ENCODE assay signal across 9 mouse cellular contexts in genomic region chr6:57570170-57570974, GRCm38 (mm10). TPM values are rescaled to one million over a fixed set of nuclear protein-coding genes. Genes with fewer than 3 reads are reported as not detected.
DNase-seq lines count a peak whose midpoint lies in the region; ATAC-seq and TF ChIP-seq lines count a peak whose summit lies in the region.
"Had no signal": no experiment of that assay in that cellular context is flagged by ENCODE, and none has a peak within 500 bp of the region (broad histone marks: within the 10 kb centered on the region; RNA-seq: fewer than 3 reads in every experiment).

No protein-coding gene starts in this region.

- peak; percentile 82 for TF ChIP-seq CTCF in intestine, postnatal 0 days (IDR thresholded peaks at IDR 0.05; ENCODE audit: low read depth)

- H3K36me3 ChIP-seq in intestine, postnatal 0 days (ENCODE audit: control insufficient read depth, insufficient read depth), result no peaks in the 10 kb centered on the region
- H3K36me3 ChIP-seq: heart, embryonic 13.5 days had no signal

- 0 out of 2 replicates have a peak, but pooled peaks have one; percentile 33 for ATAC-seq in intestine, postnatal 0 days

- DNase-seq in urinary bladder, postnatal 14 days (ENCODE audit: low spot score), result peak; percentile 30
- no peak for DNase-seq in urinary bladder, postnatal 10 days (ENCODE audit: low spot score)
- peak; percentile 77 for DNase-seq in brain, adult 2 months (ENCODE audit: low read depth, low spot score)
- peak; percentile 30 for DNase-seq in fibroblast of lung, adult 2 months (ENCODE audit: low read depth)
- DNase-seq in left cerebral cortex, postnatal 4 days, result peak; percentile 9
- DNase-seq in neural tube, embryonic 10.5 days (ENCODE audit: extremely low spot score, low spot score), result peak; percentile 29
- no peak for DNase-seq in ovary, adult 18-20 months (ENCODE audit: low spot score)

- H3K4me2 ChIP-seq in intestine, postnatal 0 days (replicated peaks; ENCODE audit: low read depth), result no peak overlapping the region
- H3K4me2 ChIP-seq: heart, embryonic 13.5 days had no signal

- no peak overlapping the region for H3K9ac ChIP-seq in intestine, postnatal 0 days (ENCODE audit: low read depth, low read length)
- H3K9ac ChIP-seq: heart, embryonic 13.5 days had no signal

- 15% methylated on average over 6 of the region's 6 CpGs for WGBS in intestine, postnatal 0 days

- intact Hi-C loops in left cerebral cortex, postnatal 4 days (cut with DNase I), result no loop called here

- no peak overlapping the region for H3K27ac ChIP-seq in intestine, postnatal 0 days (ENCODE audit: low read depth, low read length)
- H3K27ac ChIP-seq: heart, embryonic 13.5 days had no signal

- no peaks in the 10 kb centered on the region for H3K9me3 ChIP-seq in intestine, postnatal 0 days (ENCODE audit: control insufficient read depth)
- H3K9me3 ChIP-seq: heart, embryonic 13.5 days had no signal

- H3K27me3 ChIP-seq in intestine, postnatal 0 days (replicated peaks; ENCODE audit: control insufficient read depth, insufficient read depth, low read length), result no peaks in the 10 kb centered on the region
- H3K27me3 ChIP-seq: heart, embryonic 13.5 days had no signal

- no peak overlapping the region for H3K4me3 ChIP-seq in intestine, postnatal 0 days (ENCODE audit: low read depth, low read length)
- H3K4me3 ChIP-seq: heart, embryonic 13.5 days had no signal

- H3K4me1 ChIP-seq in intestine, postnatal 0 days (replicated peaks; ENCODE audit: control insufficient read depth, insufficient read depth, low read length), result no peaks in the 10 kb centered on the region
- H3K4me1 ChIP-seq: heart, embryonic 13.5 days had no signal

RNA-seq across cellular contexts. Expression of gene Herc6, which starts 10.4 kb away (rescaled TPM):
- polyA plus RNA-seq in intestine, postnatal 0 days (2015; fragmentation: Nextera tagmentation; extraction: Ambion mirVana), result 3.9 and 4.4 TPM in 2 replicates
- 1 to 10 TPM; 2.4 to 3.4 TPM for total RNA-seq in left cerebral cortex, postnatal 4 days (2021)

RNA-seq across cellular contexts. Expression of gene Ppm1k, which starts 35.1 kb away (rescaled TPM):
- polyA plus RNA-seq in intestine, postnatal 0 days (2015; fragmentation: Nextera tagmentation; extraction: Ambion mirVana), result 0.81 and 2.1 TPM in 2 replicates
- total RNA-seq in left cerebral cortex, postnatal 4 days (2021), result 10 to 100 TPM; 19.5 to 22.2 TPM

Comparison
In these comparisons a context has a peak if more than half of its experiments do, and no peak if none do; other contexts are left out.
1. DNase-seq: peak in urinary bladder, postnatal 14 days (single experiment), brain, adult 2 months (single experiment), fibroblast of lung, adult 2 months (single experiment), left cerebral cortex, postnatal 4 days (single experiment) and neural tube, embryonic 10.5 days (single experiment); none in urinary bladder, postnatal 10 days (single experiment) and ovary, adult 18-20 months (single experiment).